Mouse (Mus musculus) MEL (cell line): ENCODE data around the gene Kif4.

Experiments used
- CTCF ChIP-seq, 3 experiments: IDR thresholded peaks in 2 of 3; conservative IDR thresholded peaks in 1 of 3; 2 replicates each; pipeline ENCODE4 v1.5.1; 2011 to 2012; ENCODE audit warnings: low read length in 3 of 3, low read depth in 2 of 3, mild to moderate bottlenecking in 2 of 3, improper control_type of control experiment in 1 of 3, inconsistent platforms in 1 of 3, mixed read lengths in 1 of 3, moderate library complexity in 1 of 3; ENCODE audit not compliant: control insufficient read depth in 1 of 3, insufficient read depth in 1 of 3, poor library complexity in 1 of 3, severe bottlenecking in 1 of 3
- E2F4 ChIP-seq: IDR thresholded peaks from 2 replicates; pipeline ENCODE4 v1.6.1; 2011; ENCODE audit warnings: low read depth, low read length, improper control_type of control experiment, borderline replicate concordance
- EP300 ChIP-seq, 2 experiments: IDR thresholded peaks; 2 replicates each; pipeline ENCODE4 v1.6.1; 2011; ENCODE audit warnings: improper control_type of control experiment in 2 of 2, low read length in 2 of 2, low read depth in 1 of 2, mild to moderate bottlenecking in 1 of 2
- GATA1 ChIP-seq: IDR thresholded peaks from 2 replicates; pipeline ENCODE4 v1.6.1; 2011; ENCODE audit warnings: low read depth, low read length, improper control_type of control experiment
- KAT2A ChIP-seq: conservative IDR thresholded peaks from 2 replicates; pipeline ENCODE4 v1.6.1; 2012; ENCODE audit warnings: low read depth, low read length, improper control_type of control experiment, inconsistent platforms
- MAX ChIP-seq: IDR thresholded peaks from 2 replicates; pipeline ENCODE4 v1.6.1; 2011; ENCODE audit warnings: low read length, improper control_type of control experiment
- MEF2A ChIP-seq: IDR thresholded peaks from 2 replicates; pipeline ENCODE4 v1.6.1; 2014; ENCODE audit warnings: low read depth, mild to moderate bottlenecking, inconsistent platforms, low read length, improper control_type of control experiment; ENCODE audit not compliant: poor library complexity, insufficient replicate concordance, severe bottlenecking; ENCODE audit errors: extremely low read depth
- MYC ChIP-seq: IDR thresholded peaks from 2 replicates; pipeline ENCODE4 v1.6.1; 2011; ENCODE audit warnings: low read depth, mild to moderate bottlenecking, low read length, improper control_type of control experiment, moderate library complexity
- POLR2A ChIP-seq, 2 experiments: IDR thresholded peaks; 2 replicates each; pipeline ENCODE4 v1.6.1; 2011 to 2012; ENCODE audit warnings: low read length in 2 of 2, mild to moderate bottlenecking in 2 of 2, control low read depth in 1 of 2, improper control_type of control experiment in 1 of 2, low read depth in 1 of 2, moderate library complexity in 1 of 2; ENCODE audit not compliant: control insufficient read depth in 1 of 2, insufficient read depth in 1 of 2, poor library complexity in 1 of 2
- POLR2AphosphoS2 ChIP-seq: IDR thresholded peaks from 2 replicates; pipeline ENCODE4 v1.6.1; 2011; ENCODE audit warnings: low read length, improper control_type of control experiment
- ZMIZ1 ChIP-seq: IDR thresholded peaks from 2 replicates; pipeline ENCODE4 v1.6.1; 2012; ENCODE audit warnings: low read depth, mild to moderate bottlenecking, inconsistent platforms, low read length, improper control_type of control experiment, moderate library complexity

DNA sequence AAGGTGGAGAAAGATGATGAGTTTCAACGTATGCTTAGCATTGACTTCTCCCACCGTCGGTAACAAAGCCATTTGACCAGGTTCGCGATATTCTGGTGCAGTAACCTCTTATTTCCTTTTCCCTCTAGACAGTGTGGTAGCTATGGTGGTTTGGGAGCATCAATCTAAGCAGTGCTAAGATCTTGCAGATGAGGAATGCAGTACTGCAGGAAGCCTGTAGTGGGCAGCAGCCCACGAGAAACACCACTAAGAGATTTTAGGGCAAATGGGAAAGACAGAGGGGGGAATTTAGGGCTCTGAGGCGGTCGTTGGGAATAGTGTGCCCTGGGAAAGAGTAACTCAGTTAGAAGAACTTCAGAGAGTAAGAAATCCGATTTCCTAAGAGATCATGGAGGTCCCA, 151.0 kb downstream of the Kif4 start:
- TF ChIP-seq CTCF (IDR thresholded peaks at IDR 0.05 in 2 of 3, conservative IDR thresholded peaks at IDR 0.05 in 1 of 3; ENCODE audit: control insufficient read depth in 1 of 3, insufficient read depth in 1 of 3, low read depth in 2 of 3, low read length in 3 of 3, poor library complexity in 1 of 3, severe bottlenecking in 1 of 3) = peak; percentile 47 to 75 (median 60)
- no peak for TF ChIP-seq POLR2AphosphoS2
- TF ChIP-seq KAT2A = no peak
- TF ChIP-seq EP300 (IDR thresholded peaks at IDR 0.05; ENCODE audit: low read depth in 1 of 2, low read length in 2 of 2) = no peak
- TF ChIP-seq MAX = no peak
- TF ChIP-seq MYC = no peak
- TF ChIP-seq POLR2A (IDR thresholded peaks at IDR 0.05; ENCODE audit: control insufficient read depth in 1 of 2, insufficient read depth in 1 of 2, low read depth in 1 of 2, low read length in 2 of 2, poor library complexity in 1 of 2) = no peak
- TF ChIP-seq GATA1 = no peak
- TF ChIP-seq ZMIZ1 = no peak
- TF ChIP-seq E2F4 = no peak
- TF ChIP-seq MEF2A = no peak
